8 mouse cellular contexts compared by ENCODE assay signal in genomic region chr5:66618597-66618996, GRCm38 (mm10). TPM values are rescaled to one million over a fixed set of nuclear protein-coding genes. Genes with fewer than 3 reads are reported as not detected.
DNase-seq lines count a peak whose midpoint lies in the region; ATAC-seq and TF ChIP-seq lines count a peak whose summit lies in the region.

TSS of gene Apbb2 (minus strand) at chr5:66618784.

- peaks cover 43% of the 10 kb centered on the region for H3K79me3 ChIP-seq in C2C12 (ENCODE audit: low read depth)

- no peaks in the 10 kb centered on the region for H3K9me3 ChIP-seq in forebrain, embryonic 12.5 days
- H3K9me3 ChIP-seq in heart, embryonic 16.5 days (replicated peaks; ENCODE audit: control insufficient read depth, low read length): no peaks in the 10 kb centered on the region
- H3K9me3 ChIP-seq in liver, embryonic 13.5 days (replicated peaks): no peaks in the 10 kb centered on the region
- H3K9me3 ChIP-seq in neural tube, embryonic 11.5 days (ENCODE audit: control insufficient read depth, low read length): no peaks in the 10 kb centered on the region
- no peaks in the 10 kb centered on the region for H3K9me3 ChIP-seq in stomach, embryonic 16.5 days (replicated peaks; ENCODE audit: control insufficient read depth, low read length)

- H3K79me2 ChIP-seq in C2C12 (ENCODE audit: control insufficient read depth, insufficient read depth): peaks cover 51% of the 10 kb centered on the region

- DNase-seq in brain, embryonic 14.5 days (ENCODE audit: low read depth): peak; percentile 99
- DNase-seq in kidney, postnatal 25 days: peak; percentile 94 to 98
- DNase-seq in liver, embryonic 13.5 days: peak; percentile 52
- peak; percentile 97 for DNase-seq in neural tube, embryonic 11.5 days (ENCODE audit: low spot score)

- no peaks in the 10 kb centered on the region for H3K27me3 ChIP-seq in C2C12 (ENCODE audit: control insufficient read depth, insufficient read depth, insufficient read length)
- 0 out of 2 replicates have a peak, but pooled peaks cover 6% of the 10 kb centered on the region for H3K27me3 ChIP-seq in forebrain, embryonic 12.5 days
- no peaks in the 10 kb centered on the region for H3K27me3 ChIP-seq in heart, embryonic 16.5 days (ENCODE audit: control insufficient read depth, insufficient read depth, low read length)
- H3K27me3 ChIP-seq in liver, embryonic 13.5 days: peaks cover 64% of the 10 kb centered on the region
- H3K27me3 ChIP-seq in neural tube, embryonic 11.5 days (ENCODE audit: control insufficient read depth, insufficient read depth, low read length): no peaks in the 10 kb centered on the region
- no peaks in the 10 kb centered on the region for H3K27me3 ChIP-seq in stomach, embryonic 16.5 days (ENCODE audit: control insufficient read depth, insufficient read depth, low read length)

- 0% methylated on average over 38 of the region's 39 CpGs for WGBS in forebrain, embryonic 12.5 days
- under 1% methylated on average over 39 of the region's 39 CpGs for WGBS in heart, embryonic 16.5 days
- under 1% methylated on average over 39 of the region's 39 CpGs for WGBS in liver, embryonic 13.5 days (ENCODE audit: insufficient replicate concordance)
- WGBS in neural tube, embryonic 11.5 days: under 1% methylated on average over 37 of the region's 39 CpGs
- under 1% methylated on average over 39 of the region's 39 CpGs for WGBS in stomach, embryonic 16.5 days

- peak within 1 kb of the TSS; percentile 98 for H3K27ac ChIP-seq in forebrain, embryonic 12.5 days
- H3K27ac ChIP-seq in heart, embryonic 16.5 days (ENCODE audit: low read length): peak within 1 kb of the TSS; percentile 97
- H3K27ac ChIP-seq in liver, embryonic 13.5 days: peak within 1 kb of the TSS; percentile 76
- H3K27ac ChIP-seq in neural tube, embryonic 11.5 days (ENCODE audit: low read depth, low read length): peak within 1 kb of the TSS; percentile 97
- H3K27ac ChIP-seq in stomach, embryonic 16.5 days (ENCODE audit: low read length): peak within 1 kb of the TSS; percentile 96

- TF ChIP-seq CTCF in C2C12 (IDR thresholded peaks at IDR 0.05; ENCODE audit: control insufficient read depth, insufficient read depth, insufficient read length): peak; percentile 100
- peak; percentile 68 for TF ChIP-seq CTCF in brain, embryonic 14.5 days (IDR thresholded peaks at IDR 0.05; ENCODE audit: borderline replicate concordance, extremely low read depth, insufficient read depth, insufficient read length)

- H3K9ac ChIP-seq in forebrain, embryonic 12.5 days: peak within 1 kb of the TSS; percentile 94
- H3K9ac ChIP-seq in heart, embryonic 16.5 days (ENCODE audit: low read length): peak within 1 kb of the TSS; percentile 97
- peak within 1 kb of the TSS; percentile 70 for H3K9ac ChIP-seq in liver, embryonic 13.5 days
- H3K9ac ChIP-seq in neural tube, embryonic 11.5 days (ENCODE audit: low read length): peak within 1 kb of the TSS; percentile 94
- H3K9ac ChIP-seq in stomach, embryonic 16.5 days (ENCODE audit: low read length): peak within 1 kb of the TSS; percentile 94

- H3K4me1 ChIP-seq in forebrain, embryonic 12.5 days: peaks cover 33% of the 10 kb centered on the region
- H3K4me1 ChIP-seq in heart, embryonic 16.5 days (ENCODE audit: control insufficient read depth, insufficient read depth, low read length): peaks cover 16% of the 10 kb centered on the region
- H3K4me1 ChIP-seq in liver, embryonic 13.5 days (replicated peaks): peaks cover 13% of the 10 kb centered on the region
- H3K4me1 ChIP-seq in neural tube, embryonic 11.5 days (ENCODE audit: control insufficient read depth, insufficient read depth, low read length): peaks cover 16% of the 10 kb centered on the region
- H3K4me1 ChIP-seq in stomach, embryonic 16.5 days (ENCODE audit: control insufficient read depth, insufficient read depth, low read length): 0 out of 2 replicates have a peak, but pooled peaks cover 7% of the 10 kb centered on the region

- peak; percentile 79 for TF ChIP-seq POLR2A in brain, embryonic 14.5 days (IDR thresholded peaks at IDR 0.05; ENCODE audit: borderline replicate concordance, extremely low read depth, insufficient read depth, insufficient read length, poor library complexity, severe bottlenecking)

- H3ac ChIP-seq in C2C12 (ENCODE audit: control insufficient read depth, insufficient read length, low read depth): peak within 1 kb of the TSS; percentile 88

- peak; percentile 93 for ATAC-seq in forebrain, embryonic 12.5 days (ENCODE audit: low FRiP score)
- peak; percentile 93 for ATAC-seq in heart, embryonic 16.5 days (replicated peaks; ENCODE audit: extremely low read depth, insufficient read depth, low FRiP score)
- peak; percentile 79 for ATAC-seq in liver, embryonic 13.5 days (ENCODE audit: low read depth)
- ATAC-seq in neural tube, embryonic 11.5 days (ENCODE audit: insufficient read depth, low FRiP score, low TSS enrichment): peak; percentile 93
- peak; percentile 96 for ATAC-seq in stomach, embryonic 16.5 days (ENCODE audit: insufficient read depth, low FRiP score)

- H3K4me3 ChIP-seq in C2C12 (ENCODE audit: insufficient read depth, poor library complexity, severe bottlenecking): peak within 1 kb of the TSS; percentile 84
- H3K4me3 ChIP-seq in forebrain, embryonic 12.5 days (replicated peaks): peak within 1 kb of the TSS; percentile 87
- peak within 1 kb of the TSS; percentile 91 for H3K4me3 ChIP-seq in heart, embryonic 16.5 days (ENCODE audit: low read length)
- H3K4me3 ChIP-seq in liver, embryonic 13.5 days (replicated peaks): peak within 1 kb of the TSS; percentile 64
- peak within 1 kb of the TSS; percentile 81 for H3K4me3 ChIP-seq in neural tube, embryonic 11.5 days (ENCODE audit: low read depth, low read length)
- H3K4me3 ChIP-seq in stomach, embryonic 16.5 days (replicated peaks; ENCODE audit: low read length): peak within 1 kb of the TSS; percentile 79

- H3K4me2 ChIP-seq in forebrain, embryonic 12.5 days: peak within 1 kb of the TSS; percentile 81
- peak within 1 kb of the TSS; percentile 86 for H3K4me2 ChIP-seq in heart, embryonic 16.5 days (ENCODE audit: low read depth, low read length)
- H3K4me2 ChIP-seq in liver, embryonic 13.5 days: peak within 1 kb of the TSS; percentile 62
- H3K4me2 ChIP-seq in neural tube, embryonic 11.5 days (ENCODE audit: low read depth): peak within 1 kb of the TSS; percentile 73
- H3K4me2 ChIP-seq in stomach, embryonic 16.5 days (ENCODE audit: low read depth, low read length): peak within 1 kb of the TSS; percentile 92

- peaks cover 13% of the 10 kb centered on the region for H3K36me3 ChIP-seq in C2C12 (ENCODE audit: control insufficient read depth, insufficient read depth)
- no peaks in the 10 kb centered on the region for H3K36me3 ChIP-seq in forebrain, embryonic 12.5 days (replicated peaks)
- H3K36me3 ChIP-seq in heart, embryonic 16.5 days (ENCODE audit: control insufficient read depth, insufficient read depth): no peaks in the 10 kb centered on the region
- H3K36me3 ChIP-seq in liver, embryonic 13.5 days: no peaks in the 10 kb centered on the region
- no peaks in the 10 kb centered on the region for H3K36me3 ChIP-seq in neural tube, embryonic 11.5 days (ENCODE audit: control insufficient read depth, insufficient read depth, low read length)
- H3K36me3 ChIP-seq in stomach, embryonic 16.5 days (ENCODE audit: control insufficient read depth, insufficient read depth, low read length): no peaks in the 10 kb centered on the region

TF ChIP-seq in C2C12, 6 proteins besides CTCF, POLR2A, EP300 and RAD21:
- TF ChIP-seq MYOD1 (IDR thresholded peaks at IDR 0.05; ENCODE audit: control insufficient read depth, insufficient read length, low read depth): no peak
- TF ChIP-seq MAX (IDR thresholded peaks at IDR 0.05): no peak
- no peak for TF ChIP-seq FOSL1 (IDR thresholded peaks at IDR 0.05; ENCODE audit: insufficient read depth, low read length, poor library complexity, severe bottlenecking)
- no peak for TF ChIP-seq MYOG (IDR thresholded peaks at IDR 0.05; ENCODE audit: control insufficient read depth, extremely low read depth, insufficient read length)
- TF ChIP-seq CEBPB (IDR thresholded peaks at IDR 0.05; ENCODE audit: low read depth): no peak
- no peak for TF ChIP-seq USF1 (IDR thresholded peaks at IDR 0.05; ENCODE audit: low read depth)
TF ChIP-seq in C2C12: peak in this region for 0.

RNA-seq across cellular contexts. Expression of gene Apbb2, which starts in this region (rescaled TPM):
- polyA plus RNA-seq in C2C12 (2012; fragmentation: generic; extraction: Trizol): 22.6 TPM
- polyA plus RNA-seq in brain, embryonic 14.5 days (2012; rRNA removed): 19.9 and 47.9 TPM in 2 replicates
- 53.4 and 56.5 TPM in 2 replicates for polyA plus RNA-seq in forebrain, embryonic 12.5 days (2016; fragmentation: Nextera tagmentation; extraction: Ambion mirVana)
- 33.7 and 34.0 TPM in 2 replicates for polyA plus RNA-seq in heart, embryonic 16.5 days (2015; fragmentation: Nextera tagmentation; extraction: Ambion mirVana)
- 4.1 and 4.3 TPM in 2 replicates for polyA plus RNA-seq in liver, embryonic 13.5 days (2015; fragmentation: Nextera tagmentation; extraction: Ambion mirVana)
- polyA plus RNA-seq in neural tube, embryonic 11.5 days (2014; fragmentation: Nextera tagmentation; extraction: Ambion mirVana): 48.6 and 52.6 TPM in 2 replicates
- polyA plus RNA-seq in stomach, embryonic 16.5 days (2015; fragmentation: Nextera tagmentation; extraction: Ambion mirVana): 33.7 and 33.9 TPM in 2 replicates

Comparison
In these comparisons a context has a peak if more than half of its experiments do, and no peak if none do; other contexts are left out.
1. Peak in every context shown above with its lines: DNase-seq, ATAC-seq, H3K4me3 ChIP-seq and H3K27ac ChIP-seq.